Mouse (Mus musculus): Measurements from ENCODE around the gene 1700061G19Rik. TPM values are rescaled to one million over a fixed set of nuclear protein-coding genes. Genes with fewer than 3 reads are reported as not detected.

The 1700061G19Rik gene
- total and polyA plus RNA-seq, 3 experiments: 0.27 to 0.68 TPM; not detected in 1

- H3K9ac ChIP-seq (ENCODE audit: control insufficient read depth, low read depth, low read length, poor library complexity, severe bottlenecking): no peak overlapping the region
- DNase-seq (ENCODE audit: low read depth, low spot score): peak; percentile 43
- H3K27ac ChIP-seq (ENCODE audit: control insufficient read depth, low read depth, low read length): 0 out of 2 replicates have a peak overlapping the region, but pooled peaks have one; percentile 8
Measured at GRCm38 (mm10) chr17:56870287-56870953, 4.9 kb upstream of the 1700061G19Rik start.

GRCm38 (mm10) chr17:56871767-56872166 is 3.5 kb upstream of the 1700061G19Rik start:
- Histone ChIP-seq H3K79me2 (ENCODE audit: control insufficient read depth, insufficient read depth, low read length, poor library complexity) (no peaks in the 10 kb centered on the region), H3K27ac (ENCODE audit: control insufficient read depth, low read depth, low read length) (no peak overlapping the region), H3K36me3 (ENCODE audit: control insufficient read depth in 1 of 2, insufficient read depth in 2 of 2, low read length in 2 of 2) (peaks cover 0 to 2% of the 10 kb centered on the region in 2 experiments; a peak in 2 of 4 replicates), H3K9ac (ENCODE audit: control insufficient read depth, low read depth, low read length, poor library complexity, severe bottlenecking) (no peak overlapping the region), H3K4me1 (ENCODE audit: control insufficient read depth in 1 of 2, insufficient read depth in 2 of 2, low read length in 2 of 2) (peaks cover 2 to 6% of the 10 kb centered on the region in 2 experiments; a peak in 3 of 4 replicates), H3K27me3 (ENCODE audit: control insufficient read depth in 1 of 2, insufficient read depth in 2 of 2, low read length in 2 of 2) (no peaks in the 10 kb centered on the region), H3K9me3 (replicated peaks; ENCODE audit: insufficient read depth, low read length) (no peaks in the 10 kb centered on the region), H3K4me3 (ENCODE audit: control insufficient read depth in 1 of 2, insufficient read depth in 1 of 2, low read depth in 2 of 2, low read length in 2 of 2) (no peak overlapping the region)
- DNase-seq (ENCODE audit: low read depth, low spot score): no peak
- TF ChIP-seq ETS1 (IDR thresholded peaks at IDR 0.05; ENCODE audit: low read depth, low read length) (no peak), EP300 (IDR thresholded peaks at IDR 0.05; ENCODE audit: low read depth in 1 of 2, low read length in 2 of 2) (no peak)

More at GRCm38 (mm10) chr17:56870287-56870953, 4.9 kb upstream of the 1700061G19Rik start:
- H3K27me3 ChIP-seq (ENCODE audit: control insufficient read depth in 1 of 2, insufficient read depth in 2 of 2, low read length in 2 of 2): no peaks in the 10 kb centered on the region
- H3K79me2 ChIP-seq (ENCODE audit: control insufficient read depth, insufficient read depth, low read length, poor library complexity): no peaks in the 10 kb centered on the region
- peak overlapping the region; percentile 7 to 18; a peak in 2 of 4 replicates for H3K4me3 ChIP-seq (ENCODE audit: control insufficient read depth in 1 of 2, insufficient read depth in 1 of 2, low read depth in 2 of 2, low read length in 2 of 2)
- no peaks in the 10 kb centered on the region for H3K9me3 ChIP-seq (replicated peaks; ENCODE audit: insufficient read depth, low read length)
- TF ChIP-seq MAZ (IDR thresholded peaks at IDR 0.05; ENCODE audit: low read depth, low read length) (no peak), RAD21 (IDR thresholded peaks at IDR 0.05; ENCODE audit: low read depth, low read length) (no peak), ZMIZ1 (IDR thresholded peaks at IDR 0.05; ENCODE audit: low read depth, low read length) (no peak), ZC3H11A (IDR thresholded peaks at IDR 0.05; ENCODE audit: low read depth, low read length) (no peak), ZKSCAN1 (IDR thresholded peaks at IDR 0.05; ENCODE audit: low read depth, low read length) (no peak), KAT2A (conservative IDR thresholded peaks at IDR 0.05; ENCODE audit: low read depth, low read length) (no peak), MYB (IDR thresholded peaks at IDR 0.05; ENCODE audit: low read depth, low read length) (peak; percentile 32; the same call in 1 of the 2 replicates), BHLHE40 (IDR thresholded peaks at IDR 0.05; ENCODE audit: borderline replicate concordance, low read depth, low read length) (no peak), CHD2 (IDR thresholded peaks at IDR 0.05; ENCODE audit: low read length) (no peak), POLR2A (IDR thresholded peaks at IDR 0.05; ENCODE audit: control insufficient read depth in 1 of 2, insufficient read depth in 1 of 2, low read depth in 1 of 2, low read length in 2 of 2, poor library complexity in 1 of 2) (no peak), NRF1 (IDR thresholded peaks at IDR 0.05; ENCODE audit: insufficient read depth, low read depth, low read length, poor library complexity, severe bottlenecking) (no peak), E2F4 (IDR thresholded peaks at IDR 0.05; ENCODE audit: borderline replicate concordance, low read depth, low read length) (no peak), SIN3A (IDR thresholded peaks at IDR 0.05; ENCODE audit: low read length) (no peak; the same call in 1 of the 2 replicates), ELF1 (IDR thresholded peaks at IDR 0.05; ENCODE audit: low read depth, low read length) (no peak), SMC3 (IDR thresholded peaks at IDR 0.05; ENCODE audit: low read depth, low read length) (no peak), MEF2A (IDR thresholded peaks at IDR 0.05; ENCODE audit: extremely low read depth, insufficient replicate concordance, low read depth, low read length, poor library complexity, severe bottlenecking) (no peak), MAFK (IDR thresholded peaks at IDR 0.05; ENCODE audit: borderline replicate concordance, low read depth, low read length) (no peak), TCF12 (IDR thresholded peaks at IDR 0.05; ENCODE audit: low read depth, low read length) (peak; percentile 52; the same call in 1 of the 2 replicates), JUND (IDR thresholded peaks at IDR 0.05; ENCODE audit: low read depth, low read length) (no peak), ETS1 (IDR thresholded peaks at IDR 0.05; ENCODE audit: low read depth, low read length) (no peak), TBP (IDR thresholded peaks at IDR 0.05; ENCODE audit: low read depth, low read length) (no peak), MXI1 (IDR thresholded peaks at IDR 0.05; ENCODE audit: low read depth, low read length) (no peak), HCFC1 (IDR thresholded peaks at IDR 0.05; ENCODE audit: low read depth, low read length) (no peak), POLR2AphosphoS2 (IDR thresholded peaks at IDR 0.05; ENCODE audit: low read length) (no peak), USF2 (IDR thresholded peaks at IDR 0.05; ENCODE audit: borderline replicate concordance in 1 of 2, insufficient read depth in 1 of 2, low read depth in 1 of 2, low read length in 2 of 2) (no peak), TAL1 (IDR thresholded peaks at IDR 0.05; ENCODE audit: low read length) (no peak), EP300 (IDR thresholded peaks at IDR 0.05; ENCODE audit: low read depth in 1 of 2, low read length in 2 of 2) (peak; percentile 51 to 55; a peak in 2 of 4 replicates), USF1 (IDR thresholded peaks at IDR 0.05; ENCODE audit: low read depth, low read length) (no peak), GATA1 (IDR thresholded peaks at IDR 0.05; ENCODE audit: low read depth, low read length) (peak; percentile 57; the same call in 1 of the 2 replicates), NELFE (IDR thresholded peaks at IDR 0.05; ENCODE audit: low read depth, low read length) (no peak), ZNF384 (IDR thresholded peaks at IDR 0.05; ENCODE audit: low read depth, low read length) (no peak), CTCF (IDR thresholded peaks at IDR 0.05 in 2 of 3, conservative IDR thresholded peaks at IDR 0.05 in 1 of 3; ENCODE audit: control insufficient read depth in 1 of 3, insufficient read depth in 1 of 3, low read depth in 2 of 3, low read length in 3 of 3, poor library complexity in 1 of 3, severe bottlenecking in 1 of 3) (no peak), POLR2AphosphoS5 (IDR thresholded peaks at IDR 0.05; ENCODE audit: borderline replicate concordance, low read depth, low read length) (no peak), CHD1 (IDR thresholded peaks at IDR 0.05; ENCODE audit: low read depth, low read length) (no peak)
- H3K4me1 ChIP-seq (ENCODE audit: control insufficient read depth in 1 of 2, insufficient read depth in 2 of 2, low read length in 2 of 2): peaks cover 2 to 6% of the 10 kb centered on the region in 2 experiments; a peak in 3 of 4 replicates
- peaks cover 0 to 2% of the 10 kb centered on the region in 2 experiments; a peak in 2 of 4 replicates for H3K36me3 ChIP-seq (ENCODE audit: control insufficient read depth in 1 of 2, insufficient read depth in 2 of 2, low read length in 2 of 2)

All from MEL (cell line).